Mouse (Mus musculus) limb, embryonic 15.5 days (tissue): ENCODE results near the gene Igf1r. TPM values are rescaled to one million over a fixed set of nuclear protein-coding genes. Genes with fewer than 3 reads are reported as not detected.
A peak's percentile ranks its signal among the peaks of the same experiment; 100 is the strongest.

Experiments
- ATAC-seq: fragments of 200-750 bp; cut with Nextera tagmentation; 2 replicates; pipeline ENCODE4 v1.8.0; 2017; ENCODE audit warnings: low read depth, moderate TSS enrichment; ENCODE audit not compliant: insufficient number of reproducible peaks, low FRiP score, low TSS enrichment
- H3K27ac ChIP-seq: fragments of 300-500 bp; sonication (generic); 2 replicates; pipeline ENCODE4 v1.5.1; 2015; ENCODE audit warnings: moderate library complexity, mild to moderate bottlenecking, inconsistent platforms
- H3K27me3 ChIP-seq: fragments of 300-500 bp; sonication (generic); 2 replicates; pipeline ENCODE4 v1.6.1; 2015; ENCODE audit warnings: inconsistent platforms
- H3K36me3 ChIP-seq: fragments of 300-500 bp; sonication (generic); 2 replicates; pipeline ENCODE4 v1.6.1; 2015; ENCODE audit warnings: inconsistent platforms
- H3K4me1 ChIP-seq: fragments of 300-500 bp; sonication (generic); 2 replicates; pipeline ENCODE4 v1.6.1; 2015; ENCODE audit warnings: inconsistent platforms
- H3K4me2 ChIP-seq: fragments of 300-500 bp; sonication (generic); 2 replicates; pipeline ENCODE4 v1.6.1; 2015; ENCODE audit warnings: mild to moderate bottlenecking, inconsistent platforms
- H3K4me3 ChIP-seq: fragments of 300-500 bp; sonication (generic); 2 replicates; pipeline ENCODE4 v1.5.1; 2015; ENCODE audit warnings: mild to moderate bottlenecking, inconsistent platforms
- H3K9ac ChIP-seq: fragments of 300-500 bp; sonication (generic); 2 replicates; pipeline ENCODE4 v1.6.1; 2015; ENCODE audit warnings: inconsistent platforms
- H3K9me3 ChIP-seq: fragments of 300-500 bp; sonication (generic); 2 replicates; pipeline ENCODE4 v1.6.1; 2016; ENCODE audit warnings: inconsistent platforms
- WGBS: fragments of 180-500 bp; shearing (Covaris S2); methylation state at CpG from one replicate; pipeline ENCODE4 v1.1.7; 2015; 5-methylcytosine and 5-hydroxymethylcytosine counted together
- polyA plus RNA-seq: library from polyadenylated mRNA; unstranded; fragments of >200 nt; fragmentation: Nextera tagmentation; extraction: Ambion mirVana; gene quantifications from 2 replicates; pipeline ENCODE4 v1.2.1, GENCODE M21; 2015

Gene Igf1r
- polyA plus RNA-seq, 1 experiment from 2014 or later, result 26.3 TPM

DNA sequence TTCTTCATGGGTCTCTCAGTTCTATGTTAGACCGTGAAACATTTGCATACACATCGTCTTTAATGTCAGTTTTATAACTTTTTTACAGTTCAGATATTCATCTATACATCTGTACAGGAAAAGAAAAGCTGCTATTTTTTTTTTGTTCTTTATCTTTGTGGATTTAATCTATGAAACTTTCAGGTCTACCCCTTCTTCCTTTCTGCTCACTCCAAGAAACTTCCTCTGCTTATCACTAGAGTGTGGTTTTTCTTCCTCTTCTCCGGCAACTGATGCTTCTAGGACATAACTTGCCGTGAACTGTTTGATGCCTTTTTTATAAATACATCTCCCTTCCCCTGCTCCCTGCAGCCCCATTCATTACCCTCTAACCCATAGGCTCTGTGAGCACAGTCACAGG lies 275.0 kb downstream of the Igf1r start:
- peaks cover 26% of the 10 kb centered on the region for H3K4me1 ChIP-seq
- peaks cover 67% of the 10 kb centered on the region for H3K36me3 ChIP-seq
- no peak for ATAC-seq
- H3K27ac ChIP-seq, result no peak overlapping the region
- H3K9me3 ChIP-seq, result no peaks in the 10 kb centered on the region
- H3K4me2 ChIP-seq, result no peak overlapping the region
- no peak overlapping the region for H3K4me3 ChIP-seq
- H3K9ac ChIP-seq, result no peak overlapping the region
- no peaks in the 10 kb centered on the region for H3K27me3 ChIP-seq
- WGBS, result 70% methylated on average over 4 of the region's 4 CpGs

- H3K27me3 ChIP-seq, result no peaks in the 10 kb centered on the region
- no peaks in the 10 kb centered on the region for H3K9me3 ChIP-seq
- H3K4me3 ChIP-seq, result no peak overlapping the region
- no peak overlapping the region for H3K9ac ChIP-seq
- 40% methylated on average over 6 of the region's 6 CpGs for WGBS
- 0 out of 2 replicates have a peak overlapping the region, but pooled peaks have one; percentile 22 for H3K27ac ChIP-seq
- H3K4me1 ChIP-seq, result peaks cover 22% of the 10 kb centered on the region
- H3K4me2 ChIP-seq, result no peak overlapping the region
- no peak for ATAC-seq
- peaks cover 63% of the 10 kb centered on the region for H3K36me3 ChIP-seq
Observed at GRCm38 (mm10) chr7:68228491-68228890, 275.9 kb downstream of the Igf1r start.

DNA sequence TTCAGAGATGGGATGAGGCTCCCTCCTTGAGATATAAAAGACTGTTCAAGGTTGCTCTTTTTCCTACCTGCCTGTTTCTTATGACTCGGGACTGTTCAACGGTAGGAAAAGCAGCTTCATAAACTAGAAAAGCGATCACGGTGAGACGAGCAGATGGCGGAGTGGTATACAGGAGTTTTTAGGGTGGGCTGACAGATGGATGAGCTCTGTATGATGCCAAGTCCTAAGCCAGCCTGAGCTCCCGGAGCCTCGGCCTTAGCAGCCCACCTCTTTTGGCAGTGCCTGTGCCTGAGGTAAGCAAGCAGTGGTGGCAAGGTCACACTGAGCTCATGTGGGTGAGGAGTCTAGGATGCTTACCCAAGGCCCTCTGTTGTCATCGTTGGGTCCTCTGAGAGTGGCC lies 278.2 kb downstream of the Igf1r start:
- Histone ChIP-seq H3K9me3 (no peaks in the 10 kb centered on the region), H3K4me3 (no peak overlapping the region), H3K9ac (no peak overlapping the region), H3K4me1 (peaks cover 22% of the 10 kb centered on the region), H3K4me2 (no peak overlapping the region), H3K27ac (no peak overlapping the region), H3K27me3 (no peaks in the 10 kb centered on the region), H3K36me3 (peaks cover 44% of the 10 kb centered on the region)
- WGBS, result 87% methylated on average over 9 of the region's 9 CpGs
- ATAC-seq, result no peak

GRCm38 (mm10) chr7:68232521-68232920 lies 279.9 kb downstream of the Igf1r start:
- H3K4me1 ChIP-seq, result peaks cover 18% of the 10 kb centered on the region
- peaks cover 29% of the 10 kb centered on the region for H3K36me3 ChIP-seq
- no peaks in the 10 kb centered on the region for H3K27me3 ChIP-seq
- no peak for ATAC-seq
- H3K4me2 ChIP-seq, result no peak overlapping the region
- H3K9me3 ChIP-seq, result no peaks in the 10 kb centered on the region
- H3K4me3 ChIP-seq, result no peak overlapping the region
- WGBS, result 84% methylated on average over 5 of the region's 5 CpGs
- no peak overlapping the region for H3K9ac ChIP-seq
- H3K27ac ChIP-seq, result peak overlapping the region; percentile 33; the same call in 1 of the 2 replicates

GRCm38 (mm10) chr7:68233619-68234223 lies 281.1 kb downstream of the Igf1r start:
- Histone ChIP-seq H3K27ac (peak overlapping the region; percentile 43; the same call in 1 of the 2 replicates), H3K4me2 (no peak overlapping the region), H3K4me3 (no peak overlapping the region), H3K36me3 (peaks cover 24% of the 10 kb centered on the region), H3K4me1 (peaks cover 13% of the 10 kb centered on the region), H3K9me3 (no peaks in the 10 kb centered on the region), H3K9ac (no peak overlapping the region), H3K27me3 (no peaks in the 10 kb centered on the region)
- WGBS, result 24% methylated on average over 13 of the region's 13 CpGs
- ATAC-seq, result no peak

DNA sequence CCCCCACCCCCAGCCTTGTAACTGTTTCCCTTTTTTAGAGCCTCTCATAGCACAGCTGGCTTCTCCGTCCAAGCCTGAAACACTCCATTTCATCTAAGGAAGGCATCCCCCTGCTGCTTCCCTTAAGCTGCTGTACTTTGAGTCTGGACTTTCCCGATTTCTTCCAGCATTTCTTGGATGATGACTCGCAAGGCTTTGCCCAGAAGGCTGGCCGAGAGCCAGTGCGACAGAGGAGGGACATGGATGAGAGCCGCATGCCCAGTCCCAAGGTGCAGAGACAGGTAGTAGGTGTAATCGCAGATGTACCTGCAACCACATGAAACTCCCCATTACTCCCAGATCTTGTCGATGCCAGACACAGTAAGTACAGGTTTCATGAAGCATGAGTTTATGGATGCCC lies 284.2 kb downstream of the Igf1r start:
- H3K9ac ChIP-seq, result no peak overlapping the region
- H3K36me3 ChIP-seq, result no peaks in the 10 kb centered on the region
- no peaks in the 10 kb centered on the region for H3K9me3 ChIP-seq
- H3K4me2 ChIP-seq, result no peak overlapping the region
- whole genome bisulfite sequencing, result 67% methylated on average over 8 of the region's 8 CpGs
- no peak overlapping the region for H3K4me3 ChIP-seq
- peaks cover 13% of the 10 kb centered on the region for H3K4me1 ChIP-seq
- H3K27ac ChIP-seq, result no peak overlapping the region
- H3K27me3 ChIP-seq, result no peaks in the 10 kb centered on the region
- ATAC-seq, result no peak

GRCm38 (mm10) chr7:68239220-68239827 lies 286.7 kb downstream of the Igf1r start:
- WGBS, result 57% methylated on average over 11 of the region's 11 CpGs
- Histone ChIP-seq H3K4me3 (no peak overlapping the region), H3K36me3 (no peaks in the 10 kb centered on the region), H3K4me1 (peaks cover under 1% of the 10 kb centered on the region; the same call in 1 of the 2 replicates), H3K27me3 (no peaks in the 10 kb centered on the region), H3K4me2 (no peak overlapping the region), H3K9ac (no peak overlapping the region), H3K9me3 (no peaks in the 10 kb centered on the region), H3K27ac (no peak overlapping the region)
- no peak for ATAC-seq

DNA sequence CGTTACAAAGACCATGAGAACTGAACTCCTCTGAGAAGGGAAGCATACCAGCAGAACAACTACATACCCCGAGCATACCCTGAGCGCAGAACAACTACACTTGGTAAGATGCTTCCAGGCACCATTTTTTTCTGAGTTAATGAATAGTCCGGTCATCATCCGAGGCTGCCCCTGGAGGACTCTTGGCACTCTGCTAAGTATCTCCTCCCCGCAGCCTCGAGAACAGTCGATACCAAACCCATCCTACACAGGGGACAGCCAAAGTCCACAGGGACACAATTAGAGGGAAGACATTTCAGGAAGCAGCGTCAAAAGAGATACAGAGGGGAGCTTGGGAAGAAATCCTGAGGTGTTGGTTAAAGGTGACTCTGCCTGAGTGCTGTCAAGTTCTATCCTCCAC lies 288.6 kb downstream of the Igf1r start:
- Histone ChIP-seq H3K36me3 (no peaks in the 10 kb centered on the region), H3K27ac (no peak overlapping the region), H3K9ac (no peak overlapping the region), H3K4me3 (no peak overlapping the region), H3K9me3 (no peaks in the 10 kb centered on the region), H3K27me3 (no peaks in the 10 kb centered on the region), H3K4me1 (no peaks in the 10 kb centered on the region), H3K4me2 (no peak overlapping the region)
- 84% methylated on average over 9 of the region's 9 CpGs for WGBS
- ATAC-seq, result no peak

DNA sequence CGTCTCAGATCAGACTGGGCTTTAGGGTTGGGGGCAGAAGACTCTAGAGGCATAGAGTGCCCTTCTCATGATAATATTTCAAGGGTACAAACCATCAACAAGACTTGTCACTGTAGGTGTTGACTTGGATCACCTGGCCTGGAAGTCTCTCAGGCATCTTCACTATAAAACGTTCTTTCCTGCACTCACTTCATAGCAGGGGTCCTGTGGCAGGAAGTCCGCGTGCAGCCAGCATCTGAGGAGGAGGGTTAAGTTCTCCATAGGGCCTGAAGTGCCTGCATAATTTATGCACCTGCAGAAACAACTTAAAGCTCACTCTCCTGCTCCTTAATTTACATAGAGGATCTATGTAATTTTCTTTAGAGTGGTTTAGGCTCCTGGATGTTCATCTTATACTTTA lies 293.1 kb downstream of the Igf1r start:
- H3K9me3 ChIP-seq, result no peaks in the 10 kb centered on the region
- 32% methylated on average over 4 of the region's 4 CpGs for WGBS
- no peak overlapping the region for H3K4me2 ChIP-seq
- H3K4me1 ChIP-seq, result no peaks in the 10 kb centered on the region
- no peaks in the 10 kb centered on the region for H3K36me3 ChIP-seq
- no peaks in the 10 kb centered on the region for H3K27me3 ChIP-seq
- H3K9ac ChIP-seq, result no peak overlapping the region
- H3K27ac ChIP-seq, result no peak overlapping the region
- H3K4me3 ChIP-seq, result no peak overlapping the region
- no peak for ATAC-seq

GRCm38 (mm10) chr7:68246249-68246648 lies 293.6 kb downstream of the Igf1r start:
- 42% methylated on average over 8 of the region's 8 CpGs for WGBS
- Histone ChIP-seq H3K36me3 (no peaks in the 10 kb centered on the region), H3K9me3 (no peaks in the 10 kb centered on the region), H3K4me2 (no peak overlapping the region), H3K27me3 (no peaks in the 10 kb centered on the region), H3K4me3 (no peak overlapping the region), H3K4me1 (no peaks in the 10 kb centered on the region), H3K27ac (no peak overlapping the region), H3K9ac (no peak overlapping the region)
- ATAC-seq, result no peak

- 79% methylated on average over 1 of the region's 1 CpGs for WGBS
- ATAC-seq, result no peak
- H3K4me1 ChIP-seq, result no peaks in the 10 kb centered on the region
- no peak overlapping the region for H3K4me2 ChIP-seq
- no peaks in the 10 kb centered on the region for H3K9me3 ChIP-seq
- H3K4me3 ChIP-seq, result no peak overlapping the region
- no peaks in the 10 kb centered on the region for H3K27me3 ChIP-seq
- no peak overlapping the region for H3K9ac ChIP-seq
- no peak overlapping the region for H3K27ac ChIP-seq
- no peaks in the 10 kb centered on the region for H3K36me3 ChIP-seq
Observed at GRCm38 (mm10) chr7:68250411-68250810, 297.8 kb downstream of the Igf1r start.

DNA sequence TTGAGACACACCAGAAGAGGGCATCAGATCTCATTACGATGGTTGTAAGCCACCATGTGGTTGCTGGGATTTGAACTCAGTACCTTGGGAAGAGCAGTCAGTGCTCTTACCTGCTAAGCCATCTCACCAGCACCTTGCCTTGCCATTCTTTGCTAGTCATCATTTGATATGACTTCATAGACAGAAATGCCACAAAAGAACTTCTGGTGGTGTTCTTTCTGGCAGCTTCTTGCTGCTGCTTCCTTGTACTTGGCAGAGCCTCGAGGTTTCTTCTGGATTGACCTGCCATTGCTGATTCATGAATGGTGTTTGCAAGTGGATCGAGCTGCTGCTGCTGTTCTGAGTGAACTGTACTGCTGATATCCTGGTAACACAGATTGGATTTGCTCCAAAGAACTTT lies 298.3 kb downstream of the Igf1r start:
- H3K9ac ChIP-seq, result no peak overlapping the region
- H3K4me1 ChIP-seq, result no peaks in the 10 kb centered on the region
- H3K27ac ChIP-seq, result no peak overlapping the region
- no peak overlapping the region for H3K4me2 ChIP-seq
- H3K4me3 ChIP-seq, result no peak overlapping the region
- no peaks in the 10 kb centered on the region for H3K36me3 ChIP-seq
- H3K9me3 ChIP-seq, result no peaks in the 10 kb centered on the region
- H3K27me3 ChIP-seq, result no peaks in the 10 kb centered on the region
- 91% methylated on average over 3 of the region's 3 CpGs for WGBS
- no peak for ATAC-seq
